Mouse (Mus musculus) small intestine, adult 2 months (tissue): ENCODE measurements around the gene Ltb. TPM values are rescaled to one million over a fixed set of nuclear protein-coding genes. Genes with fewer than 3 reads are reported as not detected.

ENCODE experiments used
- H3K27ac ChIP-seq: fragments of 200-500 bp; 2 replicates; pipeline ENCODE4 v1.5.1; 2012; ENCODE audit warnings: low read depth, low read length, control low read depth, inconsistent platforms; ENCODE audit not compliant: insufficient read depth
- H3K27me3 ChIP-seq: fragments of 200-500 bp; 2 replicates; pipeline ENCODE4 v1.6.1; 2012; ENCODE audit warnings: mild to moderate bottlenecking, moderate library complexity, low read length, inconsistent platforms; ENCODE audit not compliant: control insufficient read depth, insufficient read depth
- H3K36me3 ChIP-seq: fragments of 200-500 bp; 2 replicates; pipeline ENCODE4 v1.6.1; 2012; ENCODE audit warnings: mild to moderate bottlenecking, low read length, control low read depth, inconsistent platforms; ENCODE audit not compliant: control insufficient read depth, insufficient read depth
- H3K4me1 ChIP-seq: fragments of 200-500 bp; 2 replicates; pipeline ENCODE4 v1.6.1; 2012; ENCODE audit warnings: low read length, inconsistent platforms, mixed read lengths; ENCODE audit not compliant: control insufficient read depth, insufficient read depth, insufficient read length
- H3K4me3 ChIP-seq: fragments of 200-500 bp; 2 replicates; pipeline ENCODE4 v1.5.1; 2012; ENCODE audit warnings: low read depth, mild to moderate bottlenecking, control low read depth, inconsistent platforms, low read length, moderate library complexity
- CTCF ChIP-seq: fragments of 200-500 bp; IDR thresholded peaks from 2 replicates; pipeline ENCODE4 v1.5.1; 2012; ENCODE audit warnings: low read depth, mild to moderate bottlenecking, control low read depth, inconsistent platforms, low read length, moderate library complexity, mixed read lengths; ENCODE audit not compliant: insufficient replicate concordance, insufficient read length; ENCODE audit errors: extremely low read depth
- POLR2A ChIP-seq: fragments of 200-500 bp; IDR thresholded peaks from 2 replicates; pipeline ENCODE4 v1.6.1; 2012; ENCODE audit warnings: low read depth, mild to moderate bottlenecking, control low read depth, inconsistent platforms, low read length, moderate library complexity
- WGBS: fragments of 180-500 bp; shearing (Covaris S2); methylation state at CpG from one replicate; pipeline ENCODE4 v1.1.7; 2018; 5-methylcytosine and 5-hydroxymethylcytosine counted together
- polyA plus RNA-seq: library from polyadenylated mRNA; depleted of rRNA; stranded (reverse); fragments of >200 nt; gene quantifications from 2 replicates; pipeline ENCODE4 v1.2.3, GENCODE M21; 2012

Gene Ltb
- polyA plus RNA-seq, 1 experiment: 32.9 TPM

GRCm38 (mm10) chr17:35165451-35166155 is 28.6 kb upstream of the Ltb start:
- H3K4me1 ChIP-seq: peaks cover 10% of the 10 kb centered on the region; the same call in 1 of the 2 replicates
- WGBS: 19% methylated on average over 12 of the region's 12 CpGs
- H3K27ac ChIP-seq: peak overlapping the region; percentile 38
- H3K36me3 ChIP-seq: peaks cover 16% of the 10 kb centered on the region
- TF ChIP-seq POLR2A (no peak), CTCF (no peak)
- no peaks in the 10 kb centered on the region for H3K27me3 ChIP-seq
- H3K4me3 ChIP-seq: peak overlapping the region; percentile 79

GRCm38 (mm10) chr17:35166352-35167035 is 27.7 kb upstream of the Ltb start:
- TF ChIP-seq POLR2A (no peak), CTCF (peak; percentile 19; the same call in 1 of the 2 replicates)
- no peak overlapping the region for H3K27ac ChIP-seq
- peaks cover 7% of the 10 kb centered on the region; the same call in 1 of the 2 replicates for H3K36me3 ChIP-seq
- H3K27me3 ChIP-seq: no peaks in the 10 kb centered on the region
- 66% methylated on average over 8 of the region's 8 CpGs for WGBS
- H3K4me3 ChIP-seq: no peak overlapping the region
- peaks cover 10% of the 10 kb centered on the region; the same call in 1 of the 2 replicates for H3K4me1 ChIP-seq

- no peak overlapping the region for H3K27ac ChIP-seq
- no peak for TF ChIP-seq POLR2A
- no peak for TF ChIP-seq CTCF
- H3K27me3 ChIP-seq: no peaks in the 10 kb centered on the region
- H3K4me3 ChIP-seq: no peak overlapping the region
- no peaks in the 10 kb centered on the region for H3K36me3 ChIP-seq
- 88% methylated on average over 7 of the region's 7 CpGs for WGBS
- H3K4me1 ChIP-seq: peaks cover 13% of the 10 kb centered on the region
These were observed 26.4 kb upstream of the Ltb start for GRCm38 (mm10) chr17:35167794-35168193.

- 10% methylated on average over 4 of the region's 4 CpGs for WGBS
- TF ChIP-seq POLR2A (no peak), CTCF (peak; percentile 32; the same call in 1 of the 2 replicates)
These were observed 25.6 kb upstream of the Ltb start for GRCm38 (mm10) chr17:35168541-35169207.

GRCm38 (mm10) chr17:35172445-35173234 is 21.6 kb upstream of the Ltb start:
- H3K27me3 ChIP-seq: no peaks in the 10 kb centered on the region
- WGBS: 73% methylated on average over 11 of the region's 11 CpGs
- peaks cover 18% of the 10 kb centered on the region for H3K4me1 ChIP-seq
- peak overlapping the region; percentile 39 for H3K4me3 ChIP-seq
- TF ChIP-seq CTCF (no peak), POLR2A (no peak)
- no peaks in the 10 kb centered on the region for H3K36me3 ChIP-seq
- H3K27ac ChIP-seq: peak overlapping the region; percentile 79

More at GRCm38 (mm10) chr17:35168541-35169207, 25.6 kb upstream of the Ltb start:
- Histone ChIP-seq H3K27me3 (no peaks in the 10 kb centered on the region), H3K36me3 (no peaks in the 10 kb centered on the region), H3K4me3 (no peak overlapping the region), H3K27ac (no peak overlapping the region), H3K4me1 (peaks cover 17% of the 10 kb centered on the region)

GRCm38 (mm10) chr17:35173329-35173728 is 20.9 kb upstream of the Ltb start:
- TF ChIP-seq POLR2A (no peak), CTCF (no peak)
- no peaks in the 10 kb centered on the region for H3K27me3 ChIP-seq
- no peak overlapping the region for H3K4me3 ChIP-seq
- no peaks in the 10 kb centered on the region for H3K36me3 ChIP-seq
- 74% methylated on average over 3 of the region's 3 CpGs for WGBS
- peaks cover 18% of the 10 kb centered on the region for H3K4me1 ChIP-seq
- H3K27ac ChIP-seq: peak overlapping the region; percentile 79
